Mouse (Mus musculus) left cerebral cortex, postnatal 36 days (tissue): Measurements from ENCODE around the gene Psg22. TPM values are rescaled to one million over a fixed set of nuclear protein-coding genes. Genes with fewer than 3 reads are reported as not detected.

Experiments
- total RNA-seq, 2 experiments: library from RNA; stranded (reverse); gene quantifications; 2 replicates each; pipeline ENCODE4 v1.2.3; 2021

Gene Psg22
- total RNA-seq, 2 experiments from 2014 or later = not detected

Other genes with a start within 250 kb of the Psg22 start
- gene Psg26, start 233.9 kb upstream of the Psg22 start, total RNA-seq = not detected
- not detected for gene Psg25, start 185.8 kb upstream of the Psg22 start, total RNA-seq
- gene Psg27, start 150.8 kb upstream of the Psg22 start, total RNA-seq = not detected
- gene Psg23, start 101.6 kb upstream of the Psg22 start, total RNA-seq = not detected
- gene Psg21, start 61.4 kb upstream of the Psg22 start, total RNA-seq = not detected
- gene Psg20, start 31.9 kb upstream of the Psg22 start, total RNA-seq = not detected
- not detected for gene Psg19, start 80.4 kb downstream of the Psg22 start, total RNA-seq
- gene Psg17, start 103.5 kb downstream of the Psg22 start, total RNA-seq = not detected
- gene Mill2, start 121.9 kb downstream of the Psg22 start, total RNA-seq = 1 to 10 TPM; 1.2 to 3.0 TPM
- gene Pglyrp1, start 153.2 kb downstream of the Psg22 start, total RNA-seq = 10 to 100 TPM; 20.5 to 21.9 TPM
- 10 to 100 TPM; 10.6 to 11.0 TPM for gene Ccdc61, start 192.3 kb downstream of the Psg22 start, total RNA-seq
- gene Nova2, start 207.8 kb downstream of the Psg22 start, total RNA-seq = 10 to 100 TPM; 75.3 to 88.8 TPM